Mouse (Mus musculus): ENCODE results near the gene Tmem163.

- TF ChIP-seq CTCF (conservative IDR thresholded peaks at IDR 0.05; ENCODE audit: low read length) (no peak), POU5F1 (IDR thresholded peaks at IDR 0.05; ENCODE audit: borderline replicate concordance, low read length) (no peak)
Observed at GRCm38 (mm10) chr1:127508067-127508739, 171.1 kb downstream of the Tmem163 start.
